Mouse (Mus musculus) megakaryocyte, embryonic 14.5 days (primary cell): Measurements from ENCODE around the gene Pmpca.

Experiments
- FLI1 ChIP-seq: IDR thresholded peaks from 2 replicates; pipeline ENCODE4 v1.6.1; 2012; ENCODE audit warnings: low read length, inconsistent platforms, mixed read lengths
- GATA1 ChIP-seq: IDR thresholded peaks from 3 replicates; pipeline ENCODE4 v1.6.1; 2012; ENCODE audit warnings: mixed read lengths, low read length, inconsistent platforms, borderline replicate concordance

GRCm38 (mm10) chr2:26368572-26368971, 20.6 kb upstream of the Pmpca start:
- TF ChIP-seq GATA1 (no peak), FLI1 (no peak)
